Mouse (Mus musculus) C2C12 (cell line): ENCODE measurements around the gene Acot13. TPM values are rescaled to one million over a fixed set of nuclear protein-coding genes. Genes with fewer than 3 reads are reported as not detected.
"Not testable (repeated sequence)": the region's sequence is repeated elsewhere in the genome, so short reads cannot be mapped to it uniquely, and the experiment has no call there.

ENCODE experiments used
- H3K27me3 ChIP-seq: one replicate; pipeline ENCODE4 v1.6.1; 2011; ENCODE audit not compliant: control insufficient read depth, insufficient read depth, insufficient read length
- H3K36me3 ChIP-seq: one replicate; pipeline ENCODE4 v1.6.1; 2011; ENCODE audit not compliant: control insufficient read depth, insufficient read depth
- H3K4me3 ChIP-seq: one replicate; pipeline ENCODE4 v1.5.1; 2011; ENCODE audit warnings: mild to moderate bottlenecking, control low read depth; ENCODE audit not compliant: poor library complexity, insufficient read depth, severe bottlenecking
- H3K79me2 ChIP-seq: one replicate; pipeline ENCODE4 v1.6.1; 2011; ENCODE audit not compliant: control insufficient read depth, insufficient read depth
- H3K79me3 ChIP-seq: one replicate; pipeline ENCODE4 v1.6.1; 2011; ENCODE audit warnings: low read depth, control low read depth
- H3ac ChIP-seq: one replicate; pipeline ENCODE3; 2011; ENCODE audit warnings: low read depth; ENCODE audit not compliant: control insufficient read depth, insufficient read length
- CEBPB ChIP-seq: IDR thresholded peaks from one replicate; pipeline ENCODE4 v1.6.1; 2011; ENCODE audit warnings: low read depth, mild to moderate bottlenecking, control low read depth, moderate library complexity
- CTCF ChIP-seq: IDR thresholded peaks from one replicate; pipeline ENCODE4 v1.5.1; 2011; ENCODE audit not compliant: control insufficient read depth, insufficient read depth, insufficient read length
- FOSL1 ChIP-seq: IDR thresholded peaks from one replicate; pipeline ENCODE4 v1.8.0; 2011; ENCODE audit warnings: mild to moderate bottlenecking, low read length; ENCODE audit not compliant: poor library complexity, insufficient read depth, severe bottlenecking
- MAX ChIP-seq: IDR thresholded peaks from one replicate; pipeline ENCODE4 v1.6.1; 2011; ENCODE audit warnings: mild to moderate bottlenecking, control low read depth
- MYOD1 ChIP-seq: IDR thresholded peaks from one replicate; pipeline ENCODE4 v1.6.1; 2011; ENCODE audit warnings: low read depth; ENCODE audit not compliant: control insufficient read depth, insufficient read length
- MYOG ChIP-seq: IDR thresholded peaks from one replicate; pipeline ENCODE4 v1.6.1; 2011; ENCODE audit not compliant: control insufficient read depth, insufficient read length; ENCODE audit errors: extremely low read depth
- USF1 ChIP-seq: IDR thresholded peaks from one replicate; pipeline ENCODE4 v1.6.1; 2011; ENCODE audit warnings: low read depth, mild to moderate bottlenecking, control low read depth, moderate library complexity
- polyA plus RNA-seq: library from polyadenylated mRNA; unstranded; fragments of >200 nt; fragmentation: generic; extraction: Trizol; gene quantifications from one replicate; pipeline ENCODE4 v1.2.1, GENCODE M21; 2012; ENCODE audit warnings: missing spikeins

Gene Acot13
- polyA plus RNA-seq, 1 experiment = 44.4 TPM

DNA sequence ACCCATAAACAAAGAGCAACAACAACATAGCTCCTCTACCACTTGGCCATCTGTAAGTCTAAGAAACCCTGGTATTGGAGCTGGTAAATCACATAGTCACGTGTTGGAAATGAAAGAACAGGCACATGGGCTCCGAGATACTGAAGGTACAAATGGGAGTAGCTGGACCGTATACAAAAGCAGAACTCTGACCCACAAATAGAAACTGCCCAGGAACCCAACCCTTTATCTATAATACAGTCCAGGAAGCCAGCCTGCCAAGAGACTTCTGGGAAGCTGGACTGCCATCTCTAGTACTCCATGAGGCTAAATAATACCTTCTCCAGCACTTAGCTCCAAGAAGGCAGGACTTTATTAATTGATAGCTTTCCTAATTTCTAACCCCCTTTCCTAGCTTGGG, 21.2 kb upstream of the Acot13 start:
- H3K36me3 ChIP-seq = no peaks in the 10 kb centered on the region
- H3K4me3 ChIP-seq = no peak overlapping the region
- TF ChIP-seq USF1 = no peak
- no peak for TF ChIP-seq CEBPB
- no peak for TF ChIP-seq MAX
- no peak for TF ChIP-seq MYOD1
- no peak for TF ChIP-seq MYOG
- TF ChIP-seq CTCF = no peak
- TF ChIP-seq FOSL1 = no peak
- no peak overlapping the region for H3ac ChIP-seq
- no peaks in the 10 kb centered on the region for H3K79me3 ChIP-seq
- no peaks in the 10 kb centered on the region for H3K79me2 ChIP-seq
- no peaks in the 10 kb centered on the region for H3K27me3 ChIP-seq

DNA sequence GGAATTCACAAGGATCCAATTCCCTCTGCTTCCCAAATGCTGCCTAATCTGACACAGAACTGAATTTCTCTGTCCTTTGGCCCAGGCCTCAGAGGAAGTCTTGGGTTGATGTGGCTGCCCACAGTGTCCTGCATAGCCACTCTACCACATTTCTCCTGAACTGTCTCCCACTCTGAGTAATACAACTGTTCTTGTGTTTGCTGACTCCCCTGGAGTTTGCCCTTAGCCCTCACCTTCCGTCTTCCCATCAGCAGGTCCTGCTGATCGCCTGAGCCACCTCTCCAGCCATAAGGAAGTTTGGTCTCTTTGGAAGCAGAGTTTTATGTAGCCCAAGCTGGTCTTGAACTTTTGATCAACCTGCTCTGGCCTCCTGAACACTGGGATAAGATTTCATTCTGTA, 20.6 kb upstream of the Acot13 start:
- H3K36me3 ChIP-seq = no peaks in the 10 kb centered on the region
- H3K79me2 ChIP-seq = no peaks in the 10 kb centered on the region
- no peak overlapping the region for H3K4me3 ChIP-seq
- H3K79me3 ChIP-seq = no peaks in the 10 kb centered on the region
- H3ac ChIP-seq = no peak overlapping the region
- H3K27me3 ChIP-seq = no peaks in the 10 kb centered on the region
- no peak for TF ChIP-seq USF1

DNA sequence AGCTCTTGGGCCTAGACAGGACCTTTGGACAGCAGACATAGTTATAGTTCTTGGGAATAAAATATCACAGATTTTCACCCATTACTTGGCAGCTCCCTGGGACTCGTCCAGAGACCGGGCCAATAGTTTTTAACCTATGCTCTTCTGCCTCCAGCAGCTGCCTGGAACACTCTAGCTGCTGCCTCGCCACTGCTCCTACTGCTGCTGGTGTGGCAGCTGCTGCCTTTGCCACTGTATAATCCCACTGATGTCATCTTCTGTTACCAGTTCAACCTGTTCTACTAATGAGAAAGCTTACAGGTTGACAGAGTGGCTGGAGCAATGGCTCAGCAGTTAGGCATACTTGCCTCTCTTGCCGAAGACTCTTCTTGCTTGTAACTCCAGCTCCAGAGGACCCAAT, 18.0 kb upstream of the Acot13 start:
- no peaks in the 10 kb centered on the region for H3K79me3 ChIP-seq
- no peak overlapping the region for H3K4me3 ChIP-seq
- H3K27me3 ChIP-seq = no peaks in the 10 kb centered on the region
- TF ChIP-seq CTCF (no peak), MYOD1 (no peak), MAX (no peak), MYOG (no peak), USF1 (no peak)
- H3K79me2 ChIP-seq = no peaks in the 10 kb centered on the region
- no peak overlapping the region for H3ac ChIP-seq
- H3K36me3 ChIP-seq = no peaks in the 10 kb centered on the region

GRCm38 (mm10) chr13:24844983-24845955, 13.9 kb upstream of the Acot13 start, which contains the start of gene D130043K22Rik:
Gene D130043K22Rik, plus strand, starts transcription at chr13:24845135.
- no peak within 1 kb of the TSS for H3K4me3 ChIP-seq
- H3K27me3 ChIP-seq = no peaks in the 10 kb centered on the region
- no peaks in the 10 kb centered on the region for H3K79me2 ChIP-seq
- H3K79me3 ChIP-seq = peaks cover 4% of the 10 kb centered on the region
- no peak for TF ChIP-seq MYOG
- no peak for TF ChIP-seq CEBPB
- TF ChIP-seq MYOD1 = no peak
- no peak for TF ChIP-seq FOSL1
- no peak for TF ChIP-seq MAX
- TF ChIP-seq USF1 = no peak
- TF ChIP-seq CTCF = no peak
- no peak within 1 kb of the TSS for H3ac ChIP-seq
- H3K36me3 ChIP-seq = peaks cover 28% of the 10 kb centered on the region

GRCm38 (mm10) chr13:24841702-24842101, 10.4 kb upstream of the Acot13 start:
- H3K4me3 ChIP-seq = no peak overlapping the region
- peaks cover 25% of the 10 kb centered on the region for H3K79me3 ChIP-seq
- H3K27me3 ChIP-seq = no peaks in the 10 kb centered on the region
- TF ChIP-seq FOSL1 (no peak), MYOG (no peak), CEBPB (no peak), CTCF (no peak), MYOD1 (no peak), USF1 (no peak), MAX (no peak)
- no peak overlapping the region for H3ac ChIP-seq
- H3K36me3 ChIP-seq = peaks cover 46% of the 10 kb centered on the region
- H3K79me2 ChIP-seq = peaks cover 36% of the 10 kb centered on the region

DNA sequence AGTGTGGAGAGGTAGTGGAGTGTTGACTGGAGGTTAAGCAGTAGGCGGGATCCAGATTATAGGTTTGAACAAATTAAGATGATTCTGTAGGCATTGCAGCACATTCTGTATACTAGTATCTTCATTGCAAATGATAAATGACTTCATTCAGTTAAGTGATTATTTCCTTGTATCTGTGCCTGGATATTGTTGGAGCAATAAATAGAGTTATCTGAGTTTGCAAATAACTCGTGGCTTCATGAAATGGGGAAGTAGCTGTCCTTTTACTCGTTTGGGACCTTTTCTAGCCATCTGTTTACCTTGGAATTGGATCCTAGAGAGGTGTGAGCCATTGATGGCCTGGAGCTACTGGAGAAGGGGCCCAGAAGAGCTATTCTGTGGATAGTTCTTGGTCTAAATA, 8.5 kb upstream of the Acot13 start:
- H3K27me3 ChIP-seq = no peaks in the 10 kb centered on the region
- TF ChIP-seq FOSL1 (no peak), MYOG (no peak), USF1 (no peak), MAX (no peak), MYOD1 (no peak), CTCF (no peak), CEBPB (no peak)
- peaks cover 43% of the 10 kb centered on the region for H3K79me3 ChIP-seq
- H3K4me3 ChIP-seq = no peak overlapping the region
- H3K79me2 ChIP-seq = peaks cover 54% of the 10 kb centered on the region
- H3ac ChIP-seq = no peak overlapping the region
- H3K36me3 ChIP-seq = peaks cover 62% of the 10 kb centered on the region

DNA sequence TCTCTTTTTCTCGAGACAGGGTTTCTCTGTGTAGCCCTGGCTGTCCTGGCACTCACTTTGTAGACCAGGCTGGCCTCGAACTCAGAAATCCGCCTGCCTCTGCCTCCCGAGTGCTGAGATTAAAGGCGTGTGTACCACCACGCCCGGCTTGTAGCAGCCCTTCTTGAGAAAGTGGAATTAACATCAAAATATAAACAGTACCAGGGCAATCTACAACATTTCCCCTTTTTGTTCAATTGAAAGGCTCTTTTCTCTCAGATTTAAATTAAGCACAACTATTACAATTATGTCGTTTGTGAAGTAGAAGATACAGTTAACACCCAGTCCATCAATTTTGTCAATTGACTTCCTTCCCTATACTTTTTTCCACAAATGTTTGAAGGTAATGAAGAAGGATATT, 6.4 kb upstream of the Acot13 start:
- Histone ChIP-seq H3K79me2 (peaks cover 75% of the 10 kb centered on the region), H3K36me3 (peaks cover 59% of the 10 kb centered on the region), H3K79me3 (peaks cover 63% of the 10 kb centered on the region)
- not testable (repeated sequence) for H3K27me3 ChIP-seq, H3ac ChIP-seq, H3K4me3 ChIP-seq
